Mouse (Mus musculus): ENCODE results near the gene Gm49333. TPM values are rescaled to one million over a fixed set of nuclear protein-coding genes. Genes with fewer than 3 reads are reported as not detected.

Gm49333 gene
- 0.30 TPM in 1 of 2 replicates, not detected in the other for polyA plus RNA-seq (2012; rRNA removed)

- peaks cover 7% of the 10 kb centered on the region; the same call in 1 of the 2 replicates for H3K4me1 ChIP-seq (ENCODE audit: control insufficient read depth, insufficient read depth, low read length)
- under 1% methylated on average over 41 of the region's 41 CpGs for WGBS
- peak within 1 kb of the TSS; percentile 96 for H3K4me3 ChIP-seq (ENCODE audit: insufficient read depth, low read depth, low read length)
- DNase-seq: peak; percentile 94
- no peaks in the 10 kb centered on the region for H3K27me3 ChIP-seq (replicated peaks; ENCODE audit: control insufficient read depth, insufficient read depth, low read length)
- TF ChIP-seq CTCF (conservative IDR thresholded peaks at IDR 0.05; ENCODE audit: insufficient read depth, insufficient read length, low read depth, low read length): no peak
- no peak for TF ChIP-seq POLR2A (IDR thresholded peaks at IDR 0.05; ENCODE audit: low read depth, low read length)
- H3K36me3 ChIP-seq (ENCODE audit: control insufficient read depth, insufficient read depth, low read length): no peaks in the 10 kb centered on the region
- no peak within 1 kb of the TSS for H3K27ac ChIP-seq (ENCODE audit: insufficient read depth, low read depth, low read length)
These were observed at the start of gene Gm49333, which contains the start of the genes Eef1akmt4 and Alg3 for GRCm38 (mm10) chr16:20611357-20612227. TSS of gene Gm49333 (plus strand) at chr16:20611610. TSS of gene Eef1akmt4 (plus strand) at chr16:20611593. TSS of gene Alg3 (minus strand) at chr16:20611735.

- H3K27ac ChIP-seq (ENCODE audit: insufficient read depth, low read depth, low read length): no peak overlapping the region
- no peaks in the 10 kb centered on the region for H3K27me3 ChIP-seq (replicated peaks; ENCODE audit: control insufficient read depth, insufficient read depth, low read length)
- H3K36me3 ChIP-seq (ENCODE audit: control insufficient read depth, insufficient read depth, low read length): 0 out of 2 replicates have a peak, but pooled peaks cover 1% of the 10 kb centered on the region
- 61% methylated on average over 1 of the region's 1 CpGs for WGBS
- no peak for TF ChIP-seq CTCF (conservative IDR thresholded peaks at IDR 0.05; ENCODE audit: insufficient read depth, insufficient read length, low read depth, low read length)
- TF ChIP-seq POLR2A (IDR thresholded peaks at IDR 0.05; ENCODE audit: low read depth, low read length): no peak
- no peak for DNase-seq
- H3K4me3 ChIP-seq (ENCODE audit: insufficient read depth, low read depth, low read length): no peak overlapping the region
- no peaks in the 10 kb centered on the region for H3K4me1 ChIP-seq (ENCODE audit: control insufficient read depth, insufficient read depth, low read length)
These were observed 46.3 kb upstream of the Gm49333 start for GRCm38 (mm10) chr16:20565075-20565474.

GRCm38 (mm10) chr16:20589366-20589938 lies 22.0 kb upstream of the Gm49333 start, which contains the start of gene Vwa5b2:
TSS of gene Vwa5b2 (plus strand) at chr16:20589471.
- WGBS: 2% methylated on average over 24 of the region's 24 CpGs
- no peaks in the 10 kb centered on the region; the same call in 1 of the 2 replicates for H3K27me3 ChIP-seq (replicated peaks; ENCODE audit: control insufficient read depth, insufficient read depth, low read length)
- TF ChIP-seq CTCF (conservative IDR thresholded peaks at IDR 0.05; ENCODE audit: insufficient read depth, insufficient read length, low read depth, low read length) (no peak), POLR2A (IDR thresholded peaks at IDR 0.05; ENCODE audit: low read depth, low read length) (no peak)
- peak within 1 kb of the TSS; percentile 25; the same call in 1 of the 2 replicates for H3K4me3 ChIP-seq (ENCODE audit: insufficient read depth, low read depth, low read length)
- H3K27ac ChIP-seq (ENCODE audit: insufficient read depth, low read depth, low read length): no peak within 1 kb of the TSS
- no peak for DNase-seq
- H3K4me1 ChIP-seq (ENCODE audit: control insufficient read depth, insufficient read depth, low read length): no peaks in the 10 kb centered on the region
- no peaks in the 10 kb centered on the region for H3K36me3 ChIP-seq (ENCODE audit: control insufficient read depth, insufficient read depth, low read length)

- Histone ChIP-seq H3K36me3 (ENCODE audit: control insufficient read depth, insufficient read depth, low read length) (no peaks in the 10 kb centered on the region), H3K4me3 (ENCODE audit: insufficient read depth, low read depth, low read length) (peak overlapping the region; percentile 25; the same call in 1 of the 2 replicates), H3K4me1 (ENCODE audit: control insufficient read depth, insufficient read depth, low read length) (no peaks in the 10 kb centered on the region), H3K27me3 (replicated peaks; ENCODE audit: control insufficient read depth, insufficient read depth, low read length) (no peaks in the 10 kb centered on the region; the same call in 1 of the 2 replicates), H3K27ac (ENCODE audit: insufficient read depth, low read depth, low read length) (no peak overlapping the region)
- WGBS: under 1% methylated on average over 37 of the region's 39 CpGs
- no peak for TF ChIP-seq CTCF (conservative IDR thresholded peaks at IDR 0.05; ENCODE audit: insufficient read depth, insufficient read length, low read depth, low read length)
- no peak for TF ChIP-seq POLR2A (IDR thresholded peaks at IDR 0.05; ENCODE audit: low read depth, low read length)
- DNase-seq: no peak
These were observed 21.3 kb upstream of the Gm49333 start for GRCm38 (mm10) chr16:20589939-20590679.

- Histone ChIP-seq H3K4me1 (ENCODE audit: control insufficient read depth, insufficient read depth, low read length) (no peaks in the 10 kb centered on the region), H3K27ac (ENCODE audit: insufficient read depth, low read depth, low read length) (no peak overlapping the region), H3K27me3 (replicated peaks; ENCODE audit: control insufficient read depth, insufficient read depth, low read length) (no peaks in the 10 kb centered on the region; the same call in 1 of the 2 replicates), H3K36me3 (ENCODE audit: control insufficient read depth, insufficient read depth, low read length) (no peaks in the 10 kb centered on the region), H3K4me3 (ENCODE audit: insufficient read depth, low read depth, low read length) (peak overlapping the region; percentile 6; the same call in 1 of the 2 replicates)
- WGBS: under 1% methylated on average over 17 of the region's 17 CpGs
- peak; percentile 18 for DNase-seq
- no peak for TF ChIP-seq POLR2A (IDR thresholded peaks at IDR 0.05; ENCODE audit: low read depth, low read length)
- TF ChIP-seq CTCF (conservative IDR thresholded peaks at IDR 0.05; ENCODE audit: insufficient read depth, insufficient read length, low read depth, low read length): no peak
These were observed 20.8 kb upstream of the Gm49333 start for GRCm38 (mm10) chr16:20590680-20591038.

- Histone ChIP-seq H3K4me1 (ENCODE audit: control insufficient read depth, insufficient read depth, low read length) (no peaks in the 10 kb centered on the region), H3K27me3 (replicated peaks; ENCODE audit: control insufficient read depth, insufficient read depth, low read length) (no peaks in the 10 kb centered on the region; the same call in 1 of the 2 replicates), H3K27ac (ENCODE audit: insufficient read depth, low read depth, low read length) (no peak overlapping the region), H3K36me3 (ENCODE audit: control insufficient read depth, insufficient read depth, low read length) (no peaks in the 10 kb centered on the region), H3K4me3 (ENCODE audit: insufficient read depth, low read depth, low read length) (no peak overlapping the region)
- 5% methylated on average over 48 of the region's 48 CpGs for WGBS
- TF ChIP-seq CTCF (conservative IDR thresholded peaks at IDR 0.05; ENCODE audit: insufficient read depth, insufficient read length, low read depth, low read length): no peak
- TF ChIP-seq POLR2A (IDR thresholded peaks at IDR 0.05; ENCODE audit: low read depth, low read length): no peak
- no peak for DNase-seq
These were observed 20.2 kb upstream of the Gm49333 start for GRCm38 (mm10) chr16:20591076-20591705.

All from kidney, adult 2 months (tissue).